Mouse (Mus musculus) monocyte, adult 5-6 weeks (primary cell): ENCODE results near the gene Snx9. TPM values are rescaled to one million over a fixed set of nuclear protein-coding genes. Genes with fewer than 3 reads are reported as not detected.

ENCODE experiments used
- ATAC-seq: fragments of 153-309, 156-312 bp; replicated peaks from 2 replicates; pipeline ENCODE4 v1.8.0; 2017; ENCODE audit warnings: mild to moderate bottlenecking; ENCODE audit not compliant: low TSS enrichment, insufficient number of reproducible peaks, severe bottlenecking, poor library complexity, low FRiP score
- total RNA-seq: library from RNA; stranded (forward); fragments of 200-1000, 200-491, 200-594 nt; gene quantifications from 3 replicates; pipeline ENCODE4 v1.2.3, GENCODE M21; 2017

The Snx9 gene
- total RNA-seq, 1 experiment from 2014 or later = 18.0 TPM

DNA sequence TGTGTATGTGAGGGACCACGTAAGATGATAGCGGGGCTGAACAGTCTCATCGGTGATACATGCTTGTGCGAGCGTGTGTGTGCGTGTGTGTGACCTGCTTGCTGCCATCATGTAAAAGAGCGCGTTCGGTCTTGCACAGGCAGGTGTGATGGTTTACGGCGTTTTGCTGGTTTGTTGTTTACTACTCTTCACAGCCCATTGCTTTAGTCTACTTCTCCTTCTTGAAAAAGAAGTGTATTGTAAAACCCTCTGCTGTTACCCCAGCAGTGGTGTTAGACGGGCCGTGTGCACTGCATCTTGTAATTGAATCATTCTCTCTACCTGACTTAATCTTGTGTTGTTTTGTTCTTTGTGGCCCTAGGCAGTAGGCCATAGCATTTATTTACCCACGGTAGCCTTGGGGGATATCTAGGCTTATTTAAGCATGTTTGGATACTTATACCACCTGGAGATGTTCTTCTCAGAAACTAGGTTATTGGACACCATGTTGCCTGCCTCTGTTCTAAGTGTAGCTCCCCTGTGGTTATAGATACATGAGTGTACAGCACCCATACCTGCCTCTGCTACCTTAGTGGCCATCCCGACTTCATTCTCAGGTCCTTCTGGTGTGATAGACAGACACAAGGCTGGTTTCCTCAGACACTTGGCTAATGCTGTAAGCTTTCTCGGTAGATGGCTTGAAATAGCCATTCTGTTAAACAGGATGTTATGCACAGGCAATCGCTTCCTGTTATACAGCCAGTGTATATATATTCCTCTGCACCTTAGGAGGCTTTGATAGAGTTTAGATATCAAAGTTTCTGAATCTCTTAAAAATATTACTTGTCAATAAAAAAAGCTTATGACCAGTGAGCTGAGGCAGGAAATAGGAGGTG lies 56.4 kb downstream of the Snx9 start:
- no peak for ATAC-seq

GRCm38 (mm10) chr17:5899251-5899650 lies 58.1 kb downstream of the Snx9 start:
- ATAC-seq = no peak

DNA sequence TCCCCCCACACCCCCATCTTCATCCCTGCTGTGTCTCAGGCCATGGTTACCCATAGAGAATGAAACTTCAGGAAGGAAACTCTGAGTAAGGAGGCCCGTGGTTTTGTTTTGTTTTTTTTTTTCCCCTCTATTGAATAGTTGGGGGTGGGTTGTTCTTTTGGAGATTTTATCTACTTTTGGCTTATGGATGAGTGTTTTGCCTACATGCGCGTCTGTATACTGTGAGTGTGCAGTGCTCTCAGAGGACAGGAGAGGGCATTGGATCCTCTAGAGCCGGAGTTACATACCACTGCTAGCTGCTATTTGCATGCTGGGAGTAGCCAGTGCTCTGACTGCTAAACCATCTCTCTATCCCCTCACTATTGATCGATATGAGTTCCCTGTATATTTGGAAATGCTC lies 60.3 kb downstream of the Snx9 start:
- no peak for ATAC-seq

DNA sequence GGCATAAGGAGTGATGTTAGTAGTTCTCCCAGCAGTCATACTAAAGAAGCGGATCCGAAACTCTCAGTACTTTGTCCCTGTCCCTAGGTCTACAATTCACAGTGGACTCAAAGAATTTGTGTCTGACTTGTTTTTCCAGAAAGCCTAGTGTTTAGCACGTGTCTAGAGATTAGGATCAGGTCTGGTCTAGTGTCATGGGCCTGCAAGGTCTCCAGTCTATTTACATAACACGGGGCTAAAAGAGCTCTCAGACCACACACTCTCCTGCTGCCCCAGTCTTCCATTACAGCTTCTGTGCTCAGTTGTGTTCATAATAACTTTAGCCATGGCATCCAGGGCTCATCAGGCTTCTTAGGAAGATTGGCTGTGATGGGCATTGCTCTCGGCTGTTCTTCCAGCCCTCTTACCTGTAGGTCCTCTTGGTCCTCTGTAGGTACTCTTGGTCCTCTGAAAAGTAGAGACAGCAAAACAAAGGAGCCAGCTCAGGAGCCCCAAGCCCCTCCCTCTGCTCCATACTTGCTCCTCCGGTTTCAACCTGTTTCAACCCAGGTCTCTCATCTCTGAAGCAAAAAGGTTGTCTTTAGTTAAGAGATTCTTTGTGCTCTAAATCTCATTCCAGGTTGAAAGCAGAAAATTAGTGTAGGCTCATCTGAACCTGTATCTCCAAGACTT lies 62.6 kb downstream of the Snx9 start:
- no peak for ATAC-seq

DNA sequence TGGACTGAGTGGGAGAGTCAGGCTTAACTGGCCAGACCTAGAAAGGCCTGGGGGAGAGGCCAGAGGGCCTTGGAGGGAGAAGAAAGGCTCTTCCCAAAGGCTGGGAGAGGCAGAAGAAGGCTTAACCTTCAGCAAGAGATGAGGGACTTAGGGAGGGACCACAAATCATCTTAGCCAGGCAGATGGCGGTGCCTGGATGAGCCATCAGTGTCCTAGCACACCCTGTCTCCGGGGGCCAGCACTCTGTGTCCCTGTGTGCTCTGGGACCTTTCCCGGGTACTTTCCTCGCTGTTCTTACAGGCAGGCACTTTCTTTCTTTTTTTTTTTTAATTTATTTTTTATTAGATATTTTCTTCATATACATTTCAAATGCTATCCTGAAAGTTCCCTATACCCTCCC lies 68.6 kb downstream of the Snx9 start:
- no peak for ATAC-seq

GRCm38 (mm10) chr17:5911591-5911990 lies 70.5 kb downstream of the Snx9 start:
- ATAC-seq = no peak

GRCm38 (mm10) chr17:5912797-5913196 lies 71.7 kb downstream of the Snx9 start:
- no peak for ATAC-seq

GRCm38 (mm10) chr17:5914217-5914616 lies 73.1 kb downstream of the Snx9 start:
- ATAC-seq = no peak

DNA sequence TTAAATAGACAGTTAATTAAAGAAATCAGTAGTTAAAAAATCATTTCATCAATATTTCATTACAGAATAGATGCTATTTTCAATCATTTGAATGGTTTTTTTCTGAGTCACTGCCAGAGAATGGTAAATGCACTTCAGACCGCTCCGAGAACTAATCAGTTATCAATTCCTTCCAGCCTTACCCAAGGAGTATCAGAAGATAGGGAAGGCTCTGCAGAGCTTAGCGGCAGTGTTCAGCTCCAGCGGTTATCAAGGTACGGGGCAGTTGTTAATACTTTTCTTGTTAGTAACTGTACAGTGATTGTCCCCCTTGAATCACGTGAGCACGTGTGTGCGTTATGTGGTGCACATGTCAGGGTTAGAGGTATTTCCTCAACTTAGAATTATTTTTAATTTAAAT lies 80.8 kb downstream of the Snx9 start:
- no peak for ATAC-seq

DNA sequence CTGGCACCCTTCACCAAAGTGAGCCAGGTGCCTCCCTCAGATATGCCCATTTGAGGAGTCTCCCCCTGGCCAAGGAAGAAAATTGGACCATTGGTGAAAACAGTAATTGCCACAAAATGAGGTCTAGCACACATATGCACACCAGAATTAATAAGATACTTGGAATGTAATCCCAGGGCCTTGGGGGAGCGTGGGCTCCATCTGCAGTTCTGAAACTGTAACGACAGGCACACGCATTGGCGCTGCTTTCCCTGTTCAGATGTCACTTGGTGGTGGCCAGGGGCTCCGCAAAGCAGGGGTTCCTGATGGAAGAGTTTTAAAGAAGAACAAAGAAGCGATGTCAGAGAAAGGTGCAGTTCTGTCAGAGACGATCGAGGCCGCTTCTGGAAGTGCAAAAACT lies 82.2 kb downstream of the Snx9 start:
- no peak for ATAC-seq

DNA sequence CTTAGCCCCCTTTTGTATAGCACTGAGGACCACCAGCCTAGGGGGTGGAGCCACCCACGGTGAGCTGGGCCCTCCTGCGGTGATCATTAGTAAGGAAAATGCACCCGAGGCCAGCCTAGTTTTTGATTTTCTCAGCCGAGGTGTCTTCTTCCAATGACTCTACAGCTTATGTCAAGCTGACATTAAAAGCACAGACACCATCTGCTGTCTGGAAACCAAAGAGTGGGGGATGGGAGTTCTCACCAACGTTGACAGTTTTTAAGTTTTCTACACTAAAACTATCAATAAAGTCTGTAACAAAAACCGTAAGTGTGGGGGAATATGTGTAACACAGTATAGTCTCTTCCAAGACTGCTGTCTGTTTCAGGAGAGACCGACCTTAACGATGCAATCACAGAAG lies 83.1 kb downstream of the Snx9 start:
- no peak for ATAC-seq

DNA sequence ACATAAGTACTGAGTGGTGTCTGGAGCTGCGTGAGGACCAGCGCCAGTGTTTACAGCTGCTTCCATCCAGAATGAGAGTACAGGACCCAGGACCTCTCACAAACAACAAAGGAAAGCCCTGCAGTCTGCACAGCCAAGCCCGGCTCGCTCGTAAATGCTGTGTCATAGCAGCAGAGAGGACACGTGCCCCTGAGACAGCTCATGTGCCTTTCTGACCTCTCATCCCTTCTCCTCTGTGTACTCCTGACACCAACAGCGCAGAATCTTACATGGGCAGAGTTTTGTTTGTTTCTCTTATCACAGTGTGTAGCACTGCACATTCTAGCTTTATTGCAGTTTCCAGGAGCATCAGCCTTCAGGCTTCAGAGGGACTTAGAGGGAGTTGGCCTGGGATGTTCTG lies 85.6 kb downstream of the Snx9 start:
- no peak for ATAC-seq

- ATAC-seq = no peak
These were observed 87.9 kb downstream of the Snx9 start for GRCm38 (mm10) chr17:5929031-5929430.

- ATAC-seq = no peak
These were observed 91.0 kb downstream of the Snx9 start for GRCm38 (mm10) chr17:5932161-5932560.

- peak; percentile 80 for ATAC-seq
These were observed 93.6 kb downstream of the Snx9 start for GRCm38 (mm10) chr17:5934554-5935324.

- no peak for ATAC-seq
These were observed 94.6 kb downstream of the Snx9 start for GRCm38 (mm10) chr17:5935680-5936079.

- ATAC-seq = no peak
These were observed 95.1 kb downstream of the Snx9 start for GRCm38 (mm10) chr17:5936276-5936675.

- ATAC-seq = no peak
These were observed 96.3 kb downstream of the Snx9 start for GRCm38 (mm10) chr17:5937441-5937840.

GRCm38 (mm10) chr17:5939871-5940270 lies 98.7 kb downstream of the Snx9 start:
- no peak for ATAC-seq
